Mouse (Mus musculus) forebrain, embryonic 10.5 days (tissue): ENCODE data around the gene Spin1. TPM values are rescaled to one million over a fixed set of nuclear protein-coding genes. Genes with fewer than 3 reads are reported as not detected.
A peak's percentile ranks its signal among the peaks of the same experiment; 100 is the strongest.

ENCODE experiments used
- DNase-seq: peaks from one replicate; pipeline ENCODE4 v3.0.0-alpha.2; 2017; ENCODE audit warnings: low spot score; ENCODE audit errors: extremely low spot score
- H3K27ac ChIP-seq: fragments of 300-500 bp; sonication (generic); 2 replicates; pipeline ENCODE4 v1.5.1; 2016; ENCODE audit warnings: mild to moderate bottlenecking
- H3K27me3 ChIP-seq: fragments of 300-500 bp; sonication (generic); 2 replicates; pipeline ENCODE4 v1.6.1; 2016; ENCODE audit warnings: mild to moderate bottlenecking; ENCODE audit not compliant: poor library complexity, severe bottlenecking
- H3K36me3 ChIP-seq: fragments of 300-500 bp; sonication (generic); replicated peaks from 2 replicates; pipeline ENCODE4 v1.6.1; 2016; ENCODE audit warnings: mild to moderate bottlenecking, moderate library complexity
- H3K4me1 ChIP-seq: fragments of 300-500 bp; sonication (generic); 2 replicates; pipeline ENCODE4 v1.6.1; 2016
- H3K4me3 ChIP-seq: fragments of 300-500 bp; sonication (generic); 2 replicates; pipeline ENCODE4 v1.5.1; 2016; ENCODE audit warnings: mild to moderate bottlenecking, moderate library complexity
- H3K9me3 ChIP-seq: fragments of 300-500 bp; sonication (generic); 2 replicates; pipeline ENCODE4 v1.6.1; 2016; ENCODE audit warnings: mild to moderate bottlenecking, moderate library complexity
- WGBS: fragments of 180-500 bp; shearing (Covaris S2); methylation state at CpG from one replicate; pipeline ENCODE4 v1.1.7; 2016; 5-methylcytosine and 5-hydroxymethylcytosine counted together
- polyA plus RNA-seq: library from polyadenylated mRNA; unstranded; fragments of >200 nt; fragmentation: Nextera tagmentation; extraction: Ambion mirVana; gene quantifications from 2 replicates; pipeline ENCODE4 v1.2.1, GENCODE M21; 2016

The Spin1 gene
- polyA plus RNA-seq, 1 experiment from 2014 or later: 81.7 TPM

GRCm38 (mm10) chr13:51161672-51162071, 61.0 kb downstream of the Spin1 start:
- Histone ChIP-seq H3K4me1 (no peaks in the 10 kb centered on the region), H3K36me3 (peaks cover 36% of the 10 kb centered on the region)
- 83% methylated on average over 2 of the region's 2 CpGs for WGBS

DNA sequence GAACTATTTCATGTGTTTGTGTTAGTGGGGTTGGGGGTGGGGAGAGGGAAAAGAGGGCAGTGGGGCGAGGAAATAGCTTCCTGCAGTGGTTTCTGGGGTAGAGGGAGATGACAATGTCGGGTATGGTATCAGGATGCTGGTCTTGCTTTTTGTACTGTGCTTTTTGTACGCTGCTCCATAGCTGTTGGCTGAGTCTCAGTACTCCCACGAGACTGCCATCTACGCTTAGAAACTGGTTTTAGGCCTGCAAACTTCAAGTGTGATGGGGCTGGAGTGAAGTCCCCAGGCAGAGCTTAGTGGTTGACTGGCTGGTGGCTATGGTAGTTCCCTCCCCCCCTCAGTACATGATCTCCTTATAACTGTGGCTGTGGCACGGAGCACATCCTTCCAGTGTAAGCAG, 61.6 kb downstream of the Spin1 start:
- WGBS: 89% methylated on average over 6 of the region's 6 CpGs
- no peaks in the 10 kb centered on the region for H3K9me3 ChIP-seq
- no peaks in the 10 kb centered on the region for H3K27me3 ChIP-seq
- H3K36me3 ChIP-seq: peaks cover 32% of the 10 kb centered on the region
- no peaks in the 10 kb centered on the region for H3K4me1 ChIP-seq
- H3K27ac ChIP-seq: no peak overlapping the region
- no peak for DNase-seq
- no peak overlapping the region for H3K4me3 ChIP-seq

More at GRCm38 (mm10) chr13:51161672-51162071, 61.0 kb downstream of the Spin1 start:
- Histone ChIP-seq H3K4me3 (no peak overlapping the region), H3K27ac (no peak overlapping the region), H3K9me3 (no peaks in the 10 kb centered on the region), H3K27me3 (no peaks in the 10 kb centered on the region)
- no peak for DNase-seq

DNA sequence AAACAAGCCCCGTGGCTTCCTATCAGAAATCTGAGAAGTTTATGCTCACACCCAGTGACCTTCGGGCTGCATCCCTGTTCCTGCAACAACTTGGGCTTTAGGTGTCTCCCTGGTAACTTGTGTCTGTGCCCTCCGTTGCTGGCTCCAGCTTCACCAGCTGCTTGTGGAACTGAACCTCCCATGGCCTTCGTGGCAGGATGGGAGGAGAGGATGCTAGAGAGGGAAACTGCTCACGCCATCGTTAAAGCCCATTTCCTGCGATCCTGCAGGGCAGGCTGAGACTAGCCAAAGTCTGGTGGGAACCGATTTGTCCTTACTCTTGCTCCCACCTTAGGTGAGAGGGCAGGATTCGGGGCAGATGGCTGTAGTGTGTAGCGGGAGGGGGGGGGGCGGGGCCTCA, 66.0 kb downstream of the Spin1 start:
- Histone ChIP-seq H3K27me3 (peaks cover 28% of the 10 kb centered on the region), H3K4me1 (peaks cover 16% of the 10 kb centered on the region), H3K4me3 (no peak overlapping the region), H3K27ac (no peak overlapping the region), H3K36me3 (peaks cover 10% of the 10 kb centered on the region), H3K9me3 (no peaks in the 10 kb centered on the region)
- 76% methylated on average over 11 of the region's 11 CpGs for WGBS
- no peak for DNase-seq

- 39% methylated on average over 11 of the region's 11 CpGs for WGBS
- Histone ChIP-seq H3K36me3 (no peaks in the 10 kb centered on the region), H3K4me1 (peaks cover 22% of the 10 kb centered on the region), H3K9me3 (peaks cover 3% of the 10 kb centered on the region; the same call in 1 of the 2 replicates), H3K27ac (no peak overlapping the region), H3K27me3 (peaks cover 52% of the 10 kb centered on the region), H3K4me3 (peak overlapping the region; percentile 60)
- DNase-seq: no peak
These were observed 69.5 kb downstream of the Spin1 start for GRCm38 (mm10) chr13:51170215-51170614.

- peak; percentile 49 for DNase-seq
- Histone ChIP-seq H3K4me3 (peak within 1 kb of the TSS; percentile 60), H3K27me3 (peaks cover 52% of the 10 kb centered on the region), H3K36me3 (no peaks in the 10 kb centered on the region), H3K27ac (peak within 1 kb of the TSS; percentile 17), H3K9me3 (peaks cover 3% of the 10 kb centered on the region; the same call in 1 of the 2 replicates), H3K4me1 (peaks cover 25% of the 10 kb centered on the region)
- under 1% methylated on average over 64 of the region's 64 CpGs for WGBS
These were observed 70.3 kb downstream of the Spin1 start, which contains the start of gene Nxnl2 for GRCm38 (mm10) chr13:51170691-51171680. Gene Nxnl2, plus strand, starts transcription at chr13:51171022.

- Histone ChIP-seq H3K27me3 (peaks cover 52% of the 10 kb centered on the region), H3K4me1 (peaks cover 25% of the 10 kb centered on the region), H3K36me3 (no peaks in the 10 kb centered on the region), H3K4me3 (no peak overlapping the region), H3K27ac (no peak overlapping the region), H3K9me3 (peaks cover 10% of the 10 kb centered on the region; the same call in 1 of the 2 replicates)
- DNase-seq: no peak
- 83% methylated on average over 7 of the region's 7 CpGs for WGBS
These were observed 71.9 kb downstream of the Spin1 start for GRCm38 (mm10) chr13:51172601-51173000.

DNA sequence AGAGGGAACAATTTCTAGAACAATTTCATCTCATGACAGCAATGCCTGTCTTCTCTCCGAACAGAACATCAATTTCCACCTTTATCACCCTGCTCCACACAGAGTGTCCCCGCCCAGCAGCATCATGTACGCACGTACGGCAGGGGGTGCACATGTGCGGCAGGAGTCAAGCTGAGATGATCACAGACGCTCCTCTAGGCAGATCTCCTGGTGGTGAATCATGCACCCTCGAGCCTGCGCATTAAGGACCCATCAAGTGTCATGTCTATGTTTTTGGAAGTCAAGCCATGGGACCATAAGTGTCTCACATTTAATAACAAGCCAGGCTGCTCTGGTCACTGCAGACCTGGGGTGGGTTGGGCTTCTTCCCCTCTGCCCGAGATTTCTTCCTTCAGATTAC, 78.3 kb downstream of the Spin1 start:
- Histone ChIP-seq H3K4me3 (no peak overlapping the region), H3K36me3 (no peaks in the 10 kb centered on the region), H3K27me3 (peaks cover 5% of the 10 kb centered on the region; the same call in 1 of the 2 replicates), H3K4me1 (peaks cover 14% of the 10 kb centered on the region; the same call in 1 of the 2 replicates), H3K27ac (no peak overlapping the region), H3K9me3 (peaks cover 7% of the 10 kb centered on the region; the same call in 1 of the 2 replicates)
- DNase-seq: no peak
- WGBS: 89% methylated on average over 10 of the region's 10 CpGs

DNA sequence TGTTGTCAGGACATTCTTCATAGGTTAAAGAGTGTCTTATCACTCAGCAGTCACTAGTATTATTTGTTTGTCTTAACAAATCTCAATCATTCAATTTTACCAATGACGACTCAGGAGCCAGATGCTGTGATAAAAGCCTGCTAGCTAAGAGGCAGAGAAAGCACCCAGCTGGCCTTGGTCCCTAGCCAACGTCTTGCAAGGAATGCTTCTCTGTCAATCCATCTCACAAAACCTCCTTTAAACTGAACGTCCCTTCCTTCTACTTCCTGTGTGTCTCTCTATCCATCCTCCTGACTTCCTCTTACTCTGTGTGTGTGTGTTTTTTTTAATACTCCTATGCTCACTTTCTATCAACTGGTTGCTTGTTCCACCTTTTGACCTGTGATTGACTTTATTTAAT, 78.7 kb downstream of the Spin1 start:
- peaks cover 2% of the 10 kb centered on the region; the same call in 1 of the 2 replicates for H3K27me3 ChIP-seq
- no peak overlapping the region for H3K27ac ChIP-seq
- H3K4me3 ChIP-seq: no peak overlapping the region
- DNase-seq: no peak
- H3K4me1 ChIP-seq: peaks cover 12% of the 10 kb centered on the region; the same call in 1 of the 2 replicates
- H3K36me3 ChIP-seq: no peaks in the 10 kb centered on the region
- 73% methylated on average over 3 of the region's 3 CpGs for WGBS
- peaks cover 7% of the 10 kb centered on the region; the same call in 1 of the 2 replicates for H3K9me3 ChIP-seq

DNA sequence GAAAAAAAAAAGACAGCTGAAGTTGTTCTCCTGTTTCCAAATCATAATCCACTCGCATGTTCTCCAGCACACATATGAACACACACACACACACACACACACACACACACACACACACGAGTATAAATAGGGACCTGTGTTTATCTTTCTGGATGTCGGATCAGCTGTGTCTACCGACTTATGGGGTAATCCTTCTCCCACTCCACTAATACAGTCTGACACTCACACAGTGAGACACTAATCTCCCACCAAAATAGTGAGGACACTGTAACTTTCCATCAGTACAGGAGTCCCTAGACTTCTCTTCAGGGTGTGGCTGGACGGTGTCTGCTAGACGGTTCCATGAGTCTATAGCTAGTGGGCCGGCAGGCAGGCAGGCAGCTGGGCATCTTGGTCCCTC, 81.6 kb downstream of the Spin1 start:
- H3K4me1 ChIP-seq: peaks cover 7% of the 10 kb centered on the region; the same call in 1 of the 2 replicates
- no peak for DNase-seq
- no peaks in the 10 kb centered on the region for H3K36me3 ChIP-seq
- no peak overlapping the region for H3K27ac ChIP-seq
- H3K4me3 ChIP-seq: no peak overlapping the region
- 86% methylated on average over 7 of the region's 7 CpGs for WGBS
- no peaks in the 10 kb centered on the region for H3K9me3 ChIP-seq
- H3K27me3 ChIP-seq: no peaks in the 10 kb centered on the region

DNA sequence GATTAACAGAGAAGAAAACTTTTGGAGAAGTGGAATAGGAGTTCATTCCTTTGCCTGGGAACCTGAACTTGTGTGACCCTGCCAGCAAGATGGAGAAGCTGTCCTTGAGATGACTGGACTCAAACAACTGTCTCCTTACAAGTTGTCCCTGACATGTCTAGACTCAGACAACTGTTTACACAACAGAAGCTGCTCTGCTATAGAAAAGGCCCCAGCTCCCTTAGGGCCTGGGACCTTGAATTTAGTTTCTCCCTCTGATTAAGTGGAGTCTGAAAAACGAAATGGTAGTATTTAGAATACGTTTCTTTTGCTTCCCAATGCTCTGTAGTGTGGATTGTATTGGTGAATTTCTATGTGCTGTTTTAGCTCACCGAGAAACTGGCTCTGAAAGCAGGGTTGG, 84.2 kb downstream of the Spin1 start:
- H3K4me1 ChIP-seq: peaks cover 7% of the 10 kb centered on the region; the same call in 1 of the 2 replicates
- WGBS: 85% methylated on average over 3 of the region's 3 CpGs
- no peak for DNase-seq
- H3K27me3 ChIP-seq: no peaks in the 10 kb centered on the region
- no peaks in the 10 kb centered on the region for H3K36me3 ChIP-seq
- no peak overlapping the region for H3K4me3 ChIP-seq
- H3K9me3 ChIP-seq: no peaks in the 10 kb centered on the region
- no peak overlapping the region for H3K27ac ChIP-seq

GRCm38 (mm10) chr13:51190336-51190735, 89.7 kb downstream of the Spin1 start:
- Histone ChIP-seq H3K9me3 (peaks cover 6% of the 10 kb centered on the region; the same call in 1 of the 2 replicates), H3K27me3 (no peaks in the 10 kb centered on the region), H3K4me3 (no peak overlapping the region), H3K4me1 (no peaks in the 10 kb centered on the region), H3K36me3 (no peaks in the 10 kb centered on the region), H3K27ac (no peak overlapping the region)
- no peak for DNase-seq
- WGBS: 63% methylated on average over 3 of the region's 3 CpGs

- Histone ChIP-seq H3K27ac (no peak overlapping the region), H3K4me3 (no peak overlapping the region), H3K9me3 (peaks cover 6% of the 10 kb centered on the region; the same call in 1 of the 2 replicates), H3K36me3 (no peaks in the 10 kb centered on the region), H3K4me1 (no peaks in the 10 kb centered on the region), H3K27me3 (no peaks in the 10 kb centered on the region)
- no peak for DNase-seq
- 88% methylated on average over 6 of the region's 6 CpGs for WGBS
These were observed 90.9 kb downstream of the Spin1 start for GRCm38 (mm10) chr13:51191416-51192140.
